In the genomic region with DNA sequence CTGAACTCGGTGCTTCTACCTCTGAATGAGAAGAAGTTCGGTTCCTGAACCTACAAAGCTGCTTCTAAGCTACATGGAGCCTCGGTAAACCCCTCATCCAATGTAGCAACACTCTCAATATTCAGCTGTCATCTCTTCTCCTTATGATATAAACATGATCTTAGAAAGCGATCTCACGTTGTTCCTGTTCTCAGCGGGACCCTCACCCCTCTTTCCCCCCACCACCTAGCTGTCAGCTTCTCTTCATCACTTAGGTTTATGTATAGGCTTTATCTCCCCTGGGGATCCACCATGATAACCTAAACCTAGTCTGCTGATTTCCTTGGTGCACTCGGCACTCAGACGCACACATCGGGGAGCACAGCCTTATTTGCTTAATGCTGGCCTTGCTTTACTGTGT, we compare ENCODE assay signal across 7 mouse cellular contexts. TPM values are rescaled to one million over a fixed set of nuclear protein-coding genes. Genes with fewer than 3 reads are reported as not detected.
DNase-seq lines count a peak whose midpoint lies in the region; ATAC-seq and TF ChIP-seq lines count a peak whose summit lies in the region.

A gene (minus strand): TSS at position 101 of the 400 bp plus-strand sequence.

- TF ChIP-seq CTCF in lung, postnatal 0 days (IDR thresholded peaks at IDR 0.05) = no peak

- no peak for ATAC-seq in lung, postnatal 0 days
- no peak for ATAC-seq in embryonic facial prominence, embryonic 11.5 days (replicated peaks; ENCODE audit: insufficient number of reproducible peaks, low FRiP score, low TSS enrichment, low read depth)
- no peak for ATAC-seq in liver, embryonic 12.5 days

- no peak for DNase-seq in lung, postnatal 0 days (ENCODE audit: low spot score)
- DNase-seq in lung, postnatal 25 days (ENCODE audit: low spot score) = no peak
- no peak for DNase-seq in embryonic facial prominence, embryonic 11.5 days (ENCODE audit: low spot score)
- DNase-seq in hindbrain, embryonic 10.5 days (ENCODE audit: low spot score) = no peak
- DNase-seq in retina, embryonic 14.5 days (ENCODE audit: low spot score) = no peak
- no peak for DNase-seq in B cell, adult 2 months

- H3K27me3 ChIP-seq in lung, postnatal 0 days (replicated peaks; ENCODE audit: insufficient read depth, low read length) = no peaks in the 10 kb centered on the region
- H3K27me3 ChIP-seq in embryonic facial prominence, embryonic 11.5 days (ENCODE audit: control insufficient read depth, insufficient read depth, low read length) = no peaks in the 10 kb centered on the region
- H3K27me3 ChIP-seq in hindbrain, embryonic 10.5 days (ENCODE audit: insufficient read depth, poor library complexity, severe bottlenecking) = no peaks in the 10 kb centered on the region
- H3K27me3 ChIP-seq in liver, embryonic 12.5 days (replicated peaks) = no peaks in the 10 kb centered on the region; the same call in 1 of the 2 replicates

- WGBS in lung, postnatal 0 days = 71% methylated on average over 9 of the region's 9 CpGs
- 76% methylated on average over 9 of the region's 9 CpGs for WGBS in embryonic facial prominence, embryonic 11.5 days
- WGBS in hindbrain, embryonic 10.5 days = 77% methylated on average over 9 of the region's 9 CpGs
- 69% methylated on average over 9 of the region's 9 CpGs for WGBS in liver, embryonic 12.5 days (ENCODE audit: insufficient replicate concordance)

- peak within 1 kb of the TSS; percentile 62 for H3K4me2 ChIP-seq in lung, postnatal 0 days (replicated peaks; ENCODE audit: low read depth, low read length)
- H3K4me2 ChIP-seq in embryonic facial prominence, embryonic 11.5 days (ENCODE audit: low read depth, low read length) = peak within 1 kb of the TSS; percentile 46
- peak within 1 kb of the TSS; percentile 76 for H3K4me2 ChIP-seq in liver, embryonic 12.5 days

- TF ChIP-seq EP300 in lung, postnatal 0 days (IDR thresholded peaks at IDR 0.05) = no peak

- H3K9ac ChIP-seq in lung, postnatal 0 days (replicated peaks; ENCODE audit: low read depth) = peak within 1 kb of the TSS; percentile 72
- peak within 1 kb of the TSS; percentile 72 for H3K9ac ChIP-seq in embryonic facial prominence, embryonic 11.5 days (replicated peaks; ENCODE audit: low read length)
- peak within 1 kb of the TSS; percentile 75 for H3K9ac ChIP-seq in liver, embryonic 12.5 days

- H3K36me3 ChIP-seq in lung, postnatal 0 days (ENCODE audit: insufficient read depth, low read length) = no peaks in the 10 kb centered on the region
- no peaks in the 10 kb centered on the region for H3K36me3 ChIP-seq in embryonic facial prominence, embryonic 11.5 days (replicated peaks; ENCODE audit: control insufficient read depth, insufficient read depth, low read depth, low read length)
- H3K36me3 ChIP-seq in hindbrain, embryonic 10.5 days = peaks cover 25% of the 10 kb centered on the region
- H3K36me3 ChIP-seq in liver, embryonic 12.5 days = peaks cover 24% of the 10 kb centered on the region

- peak within 1 kb of the TSS; percentile 90 for H3K27ac ChIP-seq in lung, postnatal 0 days (ENCODE audit: low read length)
- peak within 1 kb of the TSS; percentile 54; the same call in 1 of the 2 replicates for H3K27ac ChIP-seq in embryonic facial prominence, embryonic 11.5 days (replicated peaks; ENCODE audit: low read depth, low read length)
- H3K27ac ChIP-seq in hindbrain, embryonic 10.5 days = peak within 1 kb of the TSS; percentile 97
- H3K27ac ChIP-seq in liver, embryonic 12.5 days = peak within 1 kb of the TSS; percentile 77

- H3K4me3 ChIP-seq in lung, postnatal 0 days (ENCODE audit: low read depth, low read length) = peak within 1 kb of the TSS; percentile 82
- H3K4me3 ChIP-seq in embryonic facial prominence, embryonic 11.5 days (ENCODE audit: low read depth, low read length) = peak within 1 kb of the TSS; percentile 56
- H3K4me3 ChIP-seq in hindbrain, embryonic 10.5 days = peak within 1 kb of the TSS; percentile 82
- H3K4me3 ChIP-seq in liver, embryonic 12.5 days = peak within 1 kb of the TSS; percentile 78

- no peaks in the 10 kb centered on the region; the same call in 1 of the 2 replicates for H3K4me1 ChIP-seq in lung, postnatal 0 days (ENCODE audit: insufficient read depth, low read depth, low read length)
- no peaks in the 10 kb centered on the region for H3K4me1 ChIP-seq in embryonic facial prominence, embryonic 11.5 days (ENCODE audit: control insufficient read depth, insufficient read depth, low read length)
- peaks cover 24% of the 10 kb centered on the region for H3K4me1 ChIP-seq in hindbrain, embryonic 10.5 days (replicated peaks)
- H3K4me1 ChIP-seq in liver, embryonic 12.5 days = peaks cover 38% of the 10 kb centered on the region

- no peaks in the 10 kb centered on the region for H3K9me3 ChIP-seq in lung, postnatal 0 days (ENCODE audit: low read length)
- no peaks in the 10 kb centered on the region for H3K9me3 ChIP-seq in embryonic facial prominence, embryonic 11.5 days (replicated peaks; ENCODE audit: control insufficient read depth, low read length)
- no peaks in the 10 kb centered on the region for H3K9me3 ChIP-seq in hindbrain, embryonic 10.5 days
- H3K9me3 ChIP-seq in liver, embryonic 12.5 days (replicated peaks) = no peaks in the 10 kb centered on the region

RNA-seq across cellular contexts. Expression of the gene that starts here (rescaled TPM):
- 15.8 and 18.9 TPM in 2 replicates for polyA plus RNA-seq in lung, postnatal 0 days (2015; fragmentation: Nextera tagmentation; extraction: Ambion mirVana)
- 38.5 and 38.8 TPM in 2 replicates for polyA plus RNA-seq in embryonic facial prominence, embryonic 11.5 days (2014; fragmentation: Nextera tagmentation; extraction: Ambion mirVana)
- polyA plus RNA-seq in hindbrain, embryonic 10.5 days (2016; fragmentation: Nextera tagmentation; extraction: Ambion mirVana) = 59.8 and 61.0 TPM in 2 replicates
- 24.9 and 26.3 TPM in 2 replicates for polyA plus RNA-seq in liver, embryonic 12.5 days (2016; fragmentation: Nextera tagmentation; extraction: Ambion mirVana)
